In genomic region chr19:41263630-41264295, GRCm38 (mm10) we compare ENCODE assay signal across 8 mouse cellular contexts. TPM values are rescaled to one million over a fixed set of nuclear protein-coding genes. Genes with fewer than 3 reads are reported as not detected.
DNase-seq lines count a peak whose midpoint lies in the region; ATAC-seq and TF ChIP-seq lines count a peak whose summit lies in the region.

TSS of gene Tm9sf3 (minus strand) at chr19:41263997.

- ATAC-seq in forebrain, embryonic 15.5 days (replicated peaks) = peak; percentile 95
- peak; percentile 91 for ATAC-seq in lung, embryonic 14.5 days (ENCODE audit: insufficient read depth)

- peak; percentile 59 for DNase-seq in ES-CJ7 (ENCODE audit: low read depth, low spot score)
- DNase-seq in cerebellum, adult 11 months = peak; percentile 84
- peak; percentile 78 for DNase-seq in heart, postnatal 25 days (ENCODE audit: low spot score)
- peak; percentile 85 to 92 for DNase-seq in layer of hippocampus, adult 2 months (ENCODE audit: low spot score in 2 of 2)
- peak; percentile 90 for DNase-seq in lung, embryonic 14.5 days
- peak; percentile 84 for DNase-seq in thymus, adult 2 months

- peak; percentile 95 for TF ChIP-seq POLR2A in olfactory bulb, adult 2 months (IDR thresholded peaks at IDR 0.05; ENCODE audit: insufficient read depth, low read depth, low read length)
- peak; percentile 99 for TF ChIP-seq POLR2A in thymus, adult 2 months (IDR thresholded peaks at IDR 0.05; ENCODE audit: control insufficient read depth, extremely low read depth, insufficient read depth, low read length, poor library complexity)

- peak within 1 kb of the TSS; percentile 97 for H3K27ac ChIP-seq in forebrain, embryonic 15.5 days (replicated peaks)
- H3K27ac ChIP-seq in layer of hippocampus, adult 2 months = peak within 1 kb of the TSS; percentile 99
- H3K27ac ChIP-seq in lung, embryonic 14.5 days (ENCODE audit: low read depth) = peak within 1 kb of the TSS; percentile 98
- peak within 1 kb of the TSS; percentile 75 for H3K27ac ChIP-seq in olfactory bulb, adult 2 months (ENCODE audit: insufficient read depth, low read depth, low read length)
- peak within 1 kb of the TSS; percentile 84 for H3K27ac ChIP-seq in thymus, adult 2 months (ENCODE audit: control insufficient read depth, insufficient read depth, low read length)

- H3K4me3 ChIP-seq in forebrain, embryonic 15.5 days = peak within 1 kb of the TSS; percentile 78
- H3K4me3 ChIP-seq in layer of hippocampus, adult 2 months = peak within 1 kb of the TSS; percentile 94
- peak within 1 kb of the TSS; percentile 93 for H3K4me3 ChIP-seq in lung, embryonic 14.5 days (ENCODE audit: low read depth, low read length)
- peak within 1 kb of the TSS; percentile 64 for H3K4me3 ChIP-seq in olfactory bulb, adult 2 months (ENCODE audit: insufficient read depth, low read depth, low read length)
- H3K4me3 ChIP-seq in thymus, adult 2 months (ENCODE audit: control insufficient read depth, insufficient read depth, low read length) = peak within 1 kb of the TSS; percentile 99

- WGBS in forebrain, embryonic 15.5 days = 0% methylated on average over 69 of the region's 98 CpGs
- under 1% methylated on average over 71 of the region's 98 CpGs for WGBS in lung, embryonic 14.5 days
- WGBS in olfactory bulb, adult 2 months = under 1% methylated on average over 95 of the region's 98 CpGs
- whole genome bisulfite sequencing in thymus, adult 2 months = 1% methylated on average over 93 of the region's 98 CpGs

- peaks cover 37% of the 10 kb centered on the region for H3K4me1 ChIP-seq in forebrain, embryonic 15.5 days
- H3K4me1 ChIP-seq in lung, embryonic 14.5 days (ENCODE audit: insufficient read depth) = peaks cover 10% of the 10 kb centered on the region; the same call in 1 of the 2 replicates
- peaks cover 9% of the 10 kb centered on the region for H3K4me1 ChIP-seq in olfactory bulb, adult 2 months (ENCODE audit: control insufficient read depth, insufficient read depth, low read length)
- H3K4me1 ChIP-seq in thymus, adult 2 months (replicated peaks; ENCODE audit: control insufficient read depth, insufficient read depth, low read length) = peaks cover 14% of the 10 kb centered on the region

- no peaks in the 10 kb centered on the region for H3K9me3 ChIP-seq in forebrain, embryonic 15.5 days
- no peaks in the 10 kb centered on the region for H3K9me3 ChIP-seq in lung, embryonic 14.5 days (ENCODE audit: low read depth, low read length)

- no peak for TF ChIP-seq CTCF in layer of hippocampus, adult 2 months (conservative IDR thresholded peaks at IDR 0.05)
- TF ChIP-seq CTCF in lung, embryonic 14.5 days (IDR thresholded peaks at IDR 0.05; ENCODE audit: low read depth) = no peak
- TF ChIP-seq CTCF in olfactory bulb, adult 2 months (IDR thresholded peaks at IDR 0.05; ENCODE audit: insufficient read depth, low read depth, low read length) = no peak
- TF ChIP-seq CTCF in thymus, adult 2 months (IDR thresholded peaks at IDR 0.05; ENCODE audit: borderline replicate concordance, control insufficient read depth, extremely low read depth, insufficient read depth, low read length, poor library complexity) = 0 out of 2 replicates have a peak, but pooled peaks have one; percentile 29

- peak within 1 kb of the TSS; percentile 98 for H3K9ac ChIP-seq in forebrain, embryonic 15.5 days (replicated peaks)
- H3K9ac ChIP-seq in lung, embryonic 14.5 days = peak within 1 kb of the TSS; percentile 95

- peak within 1 kb of the TSS; percentile 69 for H3K4me2 ChIP-seq in forebrain, embryonic 15.5 days (replicated peaks)
- H3K4me2 ChIP-seq in lung, embryonic 14.5 days = peak within 1 kb of the TSS; percentile 60

- no peaks in the 10 kb centered on the region for H3K36me3 ChIP-seq in forebrain, embryonic 15.5 days
- H3K36me3 ChIP-seq in lung, embryonic 14.5 days (ENCODE audit: insufficient read depth) = 0 out of 2 replicates have a peak, but pooled peaks cover 4% of the 10 kb centered on the region
- H3K36me3 ChIP-seq in thymus, adult 2 months (ENCODE audit: control insufficient read depth, insufficient read depth, low read length) = no peaks in the 10 kb centered on the region

- intact Hi-C loops in heart, postnatal 25 days (cut with DNase I) = no loop called here

- no peaks in the 10 kb centered on the region for H3K27me3 ChIP-seq in forebrain, embryonic 15.5 days
- H3K27me3 ChIP-seq in lung, embryonic 14.5 days (ENCODE audit: insufficient read depth, low read length) = no peaks in the 10 kb centered on the region
- no peaks in the 10 kb centered on the region for H3K27me3 ChIP-seq in thymus, adult 2 months (ENCODE audit: control insufficient read depth, insufficient read depth, low read length)

RNA-seq across cellular contexts. Expression of gene Tm9sf3, which starts in this region (rescaled TPM):
- polyA plus RNA-seq in forebrain, embryonic 15.5 days (2015; fragmentation: Nextera tagmentation; extraction: Ambion mirVana) = 92.2 and 96.3 TPM in 2 replicates
- 10 to 100 TPM; 72.5 to 82.2 TPM for total RNA-seq in heart, postnatal 25 days (2021)
- total RNA-seq in layer of hippocampus, adult 2 months (2021) = 100 to 1,000 TPM; 114 to 118 TPM
- 172 and 176 TPM in 2 replicates for polyA plus RNA-seq in lung, embryonic 14.5 days (2014; fragmentation: Nextera tagmentation; extraction: Ambion mirVana)
- 56.4 and 131 TPM in 2 replicates for polyA plus RNA-seq in olfactory bulb, adult 2 months (2012; ENCODE audit: insufficient read depth, insufficient read length, low replicate concordance, missing spikeins)
- polyA plus RNA-seq in thymus, adult 2 months (2012; rRNA removed) = 56.9 and 59.7 TPM in 2 replicates

Comparison
In these comparisons a context has a peak if more than half of its experiments do, and no peak if none do; other contexts are left out.
1. Peak in every context shown above with its lines: DNase-seq, ATAC-seq, H3K4me3 ChIP-seq and H3K27ac ChIP-seq.